Mouse (Mus musculus): ENCODE results near the gene Pde6b.
A peak's percentile ranks its signal among the peaks of the same experiment; 100 is the strongest.

Pde6b gene

GRCm38 (mm10) chr5:108389744-108390143 is 1.6 kb downstream of the Pde6b start:
- DNase-seq (ENCODE audit: low spot score), result no peak

- no peak for DNase-seq (ENCODE audit: low spot score)
Measured at GRCm38 (mm10) chr5:108403453-108403852, 15.3 kb downstream of the Pde6b start.

GRCm38 (mm10) chr5:108405460-108405859 is 17.3 kb downstream of the Pde6b start:
- DNase-seq (ENCODE audit: low spot score), result no peak

GRCm38 (mm10) chr5:108406977-108407376 is 18.8 kb downstream of the Pde6b start:
- DNase-seq (ENCODE audit: low spot score), result no peak

GRCm38 (mm10) chr5:108414711-108415110 is 26.5 kb downstream of the Pde6b start:
- DNase-seq (ENCODE audit: low spot score), result no peak

GRCm38 (mm10) chr5:108422741-108423140 is 34.5 kb downstream of the Pde6b start:
- no peak for DNase-seq (ENCODE audit: low spot score)

- no peak for DNase-seq (ENCODE audit: low spot score)
Measured at GRCm38 (mm10) chr5:108423427-108423826, 35.2 kb downstream of the Pde6b start.

GRCm38 (mm10) chr5:108427186-108427585 is 39.0 kb downstream of the Pde6b start:
- DNase-seq (ENCODE audit: low spot score), result peak; percentile 78

GRCm38 (mm10) chr5:108431196-108431595 is 43.0 kb downstream of the Pde6b start:
- DNase-seq (ENCODE audit: low spot score), result no peak

GRCm38 (mm10) chr5:108433804-108434587 is 45.8 kb downstream of the Pde6b start, which contains the start of gene Atp5k:
Gene Atp5k (minus strand): TSS chr5:108434448.
- peak; percentile 98 for DNase-seq (ENCODE audit: low spot score)

GRCm38 (mm10) chr5:108436101-108436500 is 47.9 kb downstream of the Pde6b start:
- no peak for DNase-seq (ENCODE audit: low spot score)

- DNase-seq (ENCODE audit: low spot score), result no peak
Measured at GRCm38 (mm10) chr5:108446973-108447372, 58.8 kb downstream of the Pde6b start.

- DNase-seq (ENCODE audit: low spot score), result no peak
Measured at GRCm38 (mm10) chr5:108447857-108448256, 59.7 kb downstream of the Pde6b start.

GRCm38 (mm10) chr5:108448785-108449668 is 60.8 kb downstream of the Pde6b start, which contains the start of gene Mfsd7a:
Gene Mfsd7a (minus strand): TSS chr5:108448891.
- DNase-seq (ENCODE audit: low spot score), result peak; percentile 69

- no peak for DNase-seq (ENCODE audit: low spot score)
Measured at GRCm38 (mm10) chr5:108450837-108451540, 62.8 kb downstream of the Pde6b start.

GRCm38 (mm10) chr5:108451611-108452010 is 63.4 kb downstream of the Pde6b start:
- DNase-seq (ENCODE audit: low spot score), result no peak

GRCm38 (mm10) chr5:108452422-108452821 is 64.2 kb downstream of the Pde6b start:
- no peak for DNase-seq (ENCODE audit: low spot score)

- no peak for DNase-seq (ENCODE audit: low spot score)
Measured at GRCm38 (mm10) chr5:108454094-108454493, 65.9 kb downstream of the Pde6b start.

- no peak for DNase-seq (ENCODE audit: low spot score)
Measured at GRCm38 (mm10) chr5:108458706-108459105, 70.5 kb downstream of the Pde6b start.

GRCm38 (mm10) chr5:108460461-108460860 is 72.3 kb downstream of the Pde6b start:
- DNase-seq (ENCODE audit: low spot score), result no peak

GRCm38 (mm10) chr5:108461082-108462065 is 73.2 kb downstream of the Pde6b start, which contains the start of gene Pcgf3:
Gene Pcgf3 (plus strand): TSS chr5:108461232.
- DNase-seq (ENCODE audit: low spot score), result peak; percentile 98
